Mouse (Mus musculus) embryonic fibroblast, embryonic 13.5 days (primary cell): ENCODE results near the gene Foxd1. TPM values are rescaled to one million over a fixed set of nuclear protein-coding genes. Genes with fewer than 3 reads are reported as not detected.

Experiments
- H3K27ac ChIP-seq: 2 replicates; pipeline ENCODE4 v1.5.1; 2012; ENCODE audit warnings: low read length, control low read depth, inconsistent platforms; ENCODE audit not compliant: insufficient read depth
- H3K4me1 ChIP-seq: 2 replicates; pipeline ENCODE4 v1.6.1; 2011; ENCODE audit warnings: low read length; ENCODE audit not compliant: control insufficient read depth, insufficient read depth
- H3K4me3 ChIP-seq: 2 replicates; pipeline ENCODE4 v1.5.1; 2011; ENCODE audit warnings: mild to moderate bottlenecking, control low read depth, low read length; ENCODE audit not compliant: insufficient read depth
- CTCF ChIP-seq: IDR thresholded peaks from 2 replicates; pipeline ENCODE4 v1.5.1; 2011; ENCODE audit warnings: mild to moderate bottlenecking, control low read depth, low read length, moderate library complexity, borderline replicate concordance; ENCODE audit not compliant: insufficient read depth
- POLR2A ChIP-seq: IDR thresholded peaks from 2 replicates; pipeline ENCODE4 v1.6.1; 2011; ENCODE audit warnings: low read depth, mild to moderate bottlenecking, control low read depth, low read length, moderate library complexity
- polyA plus RNA-seq: library from polyadenylated mRNA; stranded (reverse); fragments of >200 nt; gene quantifications from 2 replicates; pipeline ENCODE4 v1.2.4, GENCODE M21; 2011; ENCODE audit warnings: low read depth; ENCODE audit not compliant: missing spikeins, insufficient read length

The Foxd1 gene
- polyA plus RNA-seq, 1 experiment, result 5.9 TPM

GRCm38 (mm10) chr13:98360391-98360790 is 6.3 kb downstream of the Foxd1 start:
- no peak overlapping the region for H3K27ac ChIP-seq
- H3K4me3 ChIP-seq, result no peak overlapping the region
- TF ChIP-seq CTCF (no peak), POLR2A (no peak)
- no peaks in the 10 kb centered on the region for H3K4me1 ChIP-seq

GRCm38 (mm10) chr13:98361161-98361560 is 7.1 kb downstream of the Foxd1 start:
- H3K4me3 ChIP-seq, result no peak overlapping the region
- TF ChIP-seq CTCF, result no peak
- no peak for TF ChIP-seq POLR2A
- no peaks in the 10 kb centered on the region for H3K4me1 ChIP-seq
- no peak overlapping the region for H3K27ac ChIP-seq

- no peak overlapping the region for H3K4me3 ChIP-seq
- no peaks in the 10 kb centered on the region for H3K4me1 ChIP-seq
- TF ChIP-seq POLR2A, result no peak
- no peak for TF ChIP-seq CTCF
- no peak overlapping the region for H3K27ac ChIP-seq
These were observed 9.0 kb downstream of the Foxd1 start for GRCm38 (mm10) chr13:98363046-98363445.

- no peaks in the 10 kb centered on the region for H3K4me1 ChIP-seq
- no peak overlapping the region for H3K27ac ChIP-seq
- TF ChIP-seq POLR2A (no peak), CTCF (no peak)
- H3K4me3 ChIP-seq, result no peak overlapping the region
These were observed 11.0 kb downstream of the Foxd1 start for GRCm38 (mm10) chr13:98365081-98365480.

GRCm38 (mm10) chr13:98365766-98366421 is 11.9 kb downstream of the Foxd1 start:
- TF ChIP-seq CTCF (no peak), POLR2A (no peak)
- Histone ChIP-seq H3K27ac (no peak overlapping the region), H3K4me3 (peak overlapping the region; percentile 25), H3K4me1 (no peaks in the 10 kb centered on the region)

- Histone ChIP-seq H3K4me1 (no peaks in the 10 kb centered on the region), H3K4me3 (no peak overlapping the region), H3K27ac (no peak overlapping the region)
- TF ChIP-seq CTCF, result no peak
- no peak for TF ChIP-seq POLR2A
These were observed 12.6 kb downstream of the Foxd1 start for GRCm38 (mm10) chr13:98366469-98367275.

- no peaks in the 10 kb centered on the region for H3K4me1 ChIP-seq
- H3K27ac ChIP-seq, result no peak overlapping the region
- no peak overlapping the region for H3K4me3 ChIP-seq
- TF ChIP-seq CTCF (no peak), POLR2A (no peak)
These were observed 13.6 kb downstream of the Foxd1 start for GRCm38 (mm10) chr13:98367601-98368000.

- TF ChIP-seq CTCF (no peak), POLR2A (no peak)
- no peaks in the 10 kb centered on the region for H3K4me1 ChIP-seq
- H3K27ac ChIP-seq, result no peak overlapping the region
- H3K4me3 ChIP-seq, result no peak overlapping the region
These were observed 15.0 kb downstream of the Foxd1 start for GRCm38 (mm10) chr13:98369046-98369445.

- no peak overlapping the region for H3K4me3 ChIP-seq
- H3K27ac ChIP-seq, result peak overlapping the region; percentile 47
- H3K4me1 ChIP-seq, result no peaks in the 10 kb centered on the region
- TF ChIP-seq CTCF, result no peak
- TF ChIP-seq POLR2A, result no peak
These were observed 20.5 kb downstream of the Foxd1 start for GRCm38 (mm10) chr13:98374560-98374959.

GRCm38 (mm10) chr13:98374979-98375378 is 20.9 kb downstream of the Foxd1 start:
- Histone ChIP-seq H3K4me1 (no peaks in the 10 kb centered on the region), H3K4me3 (no peak overlapping the region), H3K27ac (peak overlapping the region; percentile 47)
- TF ChIP-seq CTCF, result no peak
- TF ChIP-seq POLR2A, result no peak
